Mouse (Mus musculus): ENCODE measurements around the gene Fhit. TPM values are rescaled to one million over a fixed set of nuclear protein-coding genes. Genes with fewer than 3 reads are reported as not detected.

Fhit gene
- polyA plus RNA-seq, 1 experiment, result 3.7 TPM

- Histone ChIP-seq H3K27me3 (ENCODE audit: control insufficient read depth, insufficient read depth, low read length) (no peaks in the 10 kb centered on the region), H3K4me1 (ENCODE audit: control insufficient read depth, insufficient read depth, insufficient read length, low read length) (no peaks in the 10 kb centered on the region), H3K36me3 (ENCODE audit: control insufficient read depth, insufficient read depth, low read length) (no peaks in the 10 kb centered on the region), H3K27ac (ENCODE audit: insufficient read depth, low read depth, low read length) (no peak overlapping the region), H3K4me3 (ENCODE audit: low read depth, low read length) (no peak overlapping the region)
- WGBS, result 55% methylated on average over 5 of the region's 5 CpGs
- TF ChIP-seq CTCF (IDR thresholded peaks at IDR 0.05; ENCODE audit: extremely low read depth, insufficient read length, insufficient replicate concordance, low read depth, low read length) (no peak), POLR2A (IDR thresholded peaks at IDR 0.05; ENCODE audit: low read depth, low read length) (no peak)
Observed at GRCm38 (mm10) chr14:10367783-10368680, 793.8 kb downstream of the Fhit start.

GRCm38 (mm10) chr14:10366808-10367207 is 795.0 kb downstream of the Fhit start:
- TF ChIP-seq CTCF (IDR thresholded peaks at IDR 0.05; ENCODE audit: extremely low read depth, insufficient read length, insufficient replicate concordance, low read depth, low read length), result no peak
- TF ChIP-seq POLR2A (IDR thresholded peaks at IDR 0.05; ENCODE audit: low read depth, low read length), result no peak
- Histone ChIP-seq H3K4me1 (ENCODE audit: control insufficient read depth, insufficient read depth, insufficient read length, low read length) (no peaks in the 10 kb centered on the region), H3K27ac (ENCODE audit: insufficient read depth, low read depth, low read length) (no peak overlapping the region), H3K4me3 (ENCODE audit: low read depth, low read length) (no peak overlapping the region), H3K27me3 (ENCODE audit: control insufficient read depth, insufficient read depth, low read length) (no peaks in the 10 kb centered on the region), H3K36me3 (ENCODE audit: control insufficient read depth, insufficient read depth, low read length) (no peaks in the 10 kb centered on the region)
- 85% methylated on average over 4 of the region's 4 CpGs for WGBS

- Histone ChIP-seq H3K27me3 (ENCODE audit: control insufficient read depth, insufficient read depth, low read length) (no peaks in the 10 kb centered on the region), H3K36me3 (ENCODE audit: control insufficient read depth, insufficient read depth, low read length) (no peaks in the 10 kb centered on the region), H3K27ac (ENCODE audit: insufficient read depth, low read depth, low read length) (no peak overlapping the region), H3K4me3 (ENCODE audit: low read depth, low read length) (no peak overlapping the region), H3K4me1 (ENCODE audit: control insufficient read depth, insufficient read depth, insufficient read length, low read length) (no peaks in the 10 kb centered on the region)
- 85% methylated on average over 6 of the region's 6 CpGs for WGBS
- TF ChIP-seq POLR2A (IDR thresholded peaks at IDR 0.05; ENCODE audit: low read depth, low read length) (no peak), CTCF (IDR thresholded peaks at IDR 0.05; ENCODE audit: extremely low read depth, insufficient read length, insufficient replicate concordance, low read depth, low read length) (no peak)
Observed at GRCm38 (mm10) chr14:10364281-10364680, 797.6 kb downstream of the Fhit start.

- no peaks in the 10 kb centered on the region for H3K36me3 ChIP-seq (ENCODE audit: control insufficient read depth, insufficient read depth, low read length)
- no peak for TF ChIP-seq CTCF (IDR thresholded peaks at IDR 0.05; ENCODE audit: extremely low read depth, insufficient read length, insufficient replicate concordance, low read depth, low read length)
- no peak for TF ChIP-seq POLR2A (IDR thresholded peaks at IDR 0.05; ENCODE audit: low read depth, low read length)
- 65% methylated on average over 1 of the region's 1 CpGs for WGBS
- H3K4me1 ChIP-seq (ENCODE audit: control insufficient read depth, insufficient read depth, insufficient read length, low read length), result no peaks in the 10 kb centered on the region
- no peaks in the 10 kb centered on the region for H3K27me3 ChIP-seq (ENCODE audit: control insufficient read depth, insufficient read depth, low read length)
- H3K27ac ChIP-seq (ENCODE audit: insufficient read depth, low read depth, low read length), result no peak overlapping the region
- no peak overlapping the region for H3K4me3 ChIP-seq (ENCODE audit: low read depth, low read length)
Observed at GRCm38 (mm10) chr14:10363306-10363705, 798.5 kb downstream of the Fhit start.

- no peaks in the 10 kb centered on the region for H3K27me3 ChIP-seq (ENCODE audit: control insufficient read depth, insufficient read depth, low read length)
- no peak overlapping the region for H3K27ac ChIP-seq (ENCODE audit: insufficient read depth, low read depth, low read length)
- no peaks in the 10 kb centered on the region for H3K4me1 ChIP-seq (ENCODE audit: control insufficient read depth, insufficient read depth, insufficient read length, low read length)
- TF ChIP-seq POLR2A (IDR thresholded peaks at IDR 0.05; ENCODE audit: low read depth, low read length) (no peak), CTCF (IDR thresholded peaks at IDR 0.05; ENCODE audit: extremely low read depth, insufficient read length, insufficient replicate concordance, low read depth, low read length) (no peak)
- no peak overlapping the region for H3K4me3 ChIP-seq (ENCODE audit: low read depth, low read length)
- H3K36me3 ChIP-seq (ENCODE audit: control insufficient read depth, insufficient read depth, low read length), result no peaks in the 10 kb centered on the region
Observed at GRCm38 (mm10) chr14:10345905-10346304, 815.9 kb downstream of the Fhit start.

- no peaks in the 10 kb centered on the region for H3K27me3 ChIP-seq (ENCODE audit: control insufficient read depth, insufficient read depth, low read length)
Observed at GRCm38 (mm10) chr14:10344064-10344463, 817.8 kb downstream of the Fhit start.

GRCm38 (mm10) chr14:10316764-10317163 is 845.1 kb downstream of the Fhit start:
- Histone ChIP-seq H3K27me3 (ENCODE audit: control insufficient read depth, insufficient read depth, low read length) (no peaks in the 10 kb centered on the region), H3K27ac (ENCODE audit: insufficient read depth, low read depth, low read length) (no peak overlapping the region), H3K36me3 (ENCODE audit: control insufficient read depth, insufficient read depth, low read length) (no peaks in the 10 kb centered on the region), H3K4me3 (ENCODE audit: low read depth, low read length) (no peak overlapping the region), H3K4me1 (ENCODE audit: control insufficient read depth, insufficient read depth, insufficient read length, low read length) (no peaks in the 10 kb centered on the region)
- TF ChIP-seq POLR2A (IDR thresholded peaks at IDR 0.05; ENCODE audit: low read depth, low read length), result no peak
- no peak for TF ChIP-seq CTCF (IDR thresholded peaks at IDR 0.05; ENCODE audit: extremely low read depth, insufficient read length, insufficient replicate concordance, low read depth, low read length)
- WGBS, result 86% methylated on average over 3 of the region's 3 CpGs

More at GRCm38 (mm10) chr14:10344064-10344463, 817.8 kb downstream of the Fhit start:
- H3K36me3 ChIP-seq (ENCODE audit: control insufficient read depth, insufficient read depth, low read length), result no peaks in the 10 kb centered on the region
- no peak overlapping the region for H3K27ac ChIP-seq (ENCODE audit: insufficient read depth, low read depth, low read length)
- no peaks in the 10 kb centered on the region for H3K4me1 ChIP-seq (ENCODE audit: control insufficient read depth, insufficient read depth, insufficient read length, low read length)
- WGBS, result 84% methylated on average over 1 of the region's 1 CpGs
- H3K4me3 ChIP-seq (ENCODE audit: low read depth, low read length), result no peak overlapping the region
- TF ChIP-seq POLR2A (IDR thresholded peaks at IDR 0.05; ENCODE audit: low read depth, low read length) (no peak), CTCF (IDR thresholded peaks at IDR 0.05; ENCODE audit: extremely low read depth, insufficient read length, insufficient replicate concordance, low read depth, low read length) (no peak)

Measured in small intestine, adult 2 months (tissue).